Mouse (Mus musculus) mouse trophoblast stem cell (cell line): Measurements from ENCODE around the gene Vps72.
"Not testable (repeated sequence)": the region's sequence is repeated elsewhere in the genome, so short reads cannot be mapped to it uniquely, and the experiment has no call there.

Experiments
- in situ Hi-C, 2 experiments: fragments of 300-500 bp; cut with MseI, MboI; formaldehyde crosslinking; loops; 2 replicates in 1 of 2; 3 replicates in 1 of 2; pipeline ENCODE4 v1.15.1; 2025

Vps72 gene

DNA sequence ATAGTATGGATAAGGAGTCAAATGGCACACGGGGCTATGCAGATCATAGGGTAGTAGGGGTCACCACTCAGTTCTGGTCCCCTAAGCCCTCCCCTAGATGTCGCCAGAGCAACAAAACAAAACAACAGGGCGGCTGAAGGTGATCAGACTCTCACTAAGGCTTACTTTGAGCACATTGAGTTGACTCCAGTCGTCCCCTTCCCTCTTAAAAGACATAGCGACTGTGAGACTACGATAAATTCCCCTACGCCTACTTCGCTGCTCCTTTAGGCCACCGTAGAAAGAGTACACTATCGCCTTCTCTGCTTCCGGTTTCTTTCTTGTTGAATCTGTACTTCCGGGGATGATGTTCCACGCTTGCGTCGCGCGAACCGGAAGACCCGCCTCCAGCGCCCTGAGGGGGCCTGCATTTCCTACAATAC lies 22.9 kb downstream of the Vps72 start, which contains the start of the genes Scnm1 and Lysmd1:
Gene Scnm1 (minus strand): TSS at position 332 of the 422 bp plus-strand sequence.
Gene Lysmd1 (plus strand): TSS at position 409 of the 422 bp plus-strand sequence.
- in situ Hi-C loops = no loop called here

DNA sequence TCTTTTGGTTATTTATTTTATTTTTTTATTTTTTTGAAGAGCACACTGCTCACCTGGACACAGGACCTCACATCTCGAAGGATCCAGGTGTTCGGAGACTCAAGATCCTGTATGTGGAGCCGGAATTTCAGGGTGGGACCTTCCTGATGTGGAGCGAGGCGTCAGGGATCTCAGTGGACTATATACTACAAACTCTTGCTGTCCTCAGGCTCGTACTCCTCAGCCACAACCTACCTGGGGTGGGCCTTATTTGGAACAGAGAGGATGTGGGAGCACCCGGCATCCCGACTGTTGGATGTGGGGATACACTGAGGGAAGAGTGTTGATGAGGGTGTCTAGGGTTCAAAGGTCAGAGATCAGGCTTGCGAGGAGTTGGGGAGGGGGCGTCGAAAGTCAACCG lies 23.3 kb downstream of the Vps72 start:
- in situ Hi-C loops = not testable (repeated sequence)

DNA sequence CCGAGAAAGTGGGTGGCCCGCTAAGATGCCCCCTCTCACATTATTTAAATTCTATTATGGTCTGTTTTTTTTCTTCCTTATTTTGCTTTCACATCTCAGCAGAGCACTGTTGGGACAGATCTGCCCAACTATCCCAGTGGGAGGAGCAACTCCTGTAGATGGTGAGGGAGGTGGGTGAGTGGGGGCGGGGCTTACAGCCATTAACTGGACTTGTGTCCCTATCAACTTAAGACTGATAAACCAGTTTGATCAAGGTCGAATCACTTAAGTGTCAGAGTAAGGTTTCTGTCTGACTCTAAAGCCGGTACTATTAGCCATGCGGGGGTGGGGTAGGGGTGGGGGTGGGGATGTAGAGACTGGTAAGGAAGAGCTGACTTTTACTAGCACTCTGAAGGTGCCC lies 24.2 kb downstream of the Vps72 start:
- in situ Hi-C loops = no loop called here

DNA sequence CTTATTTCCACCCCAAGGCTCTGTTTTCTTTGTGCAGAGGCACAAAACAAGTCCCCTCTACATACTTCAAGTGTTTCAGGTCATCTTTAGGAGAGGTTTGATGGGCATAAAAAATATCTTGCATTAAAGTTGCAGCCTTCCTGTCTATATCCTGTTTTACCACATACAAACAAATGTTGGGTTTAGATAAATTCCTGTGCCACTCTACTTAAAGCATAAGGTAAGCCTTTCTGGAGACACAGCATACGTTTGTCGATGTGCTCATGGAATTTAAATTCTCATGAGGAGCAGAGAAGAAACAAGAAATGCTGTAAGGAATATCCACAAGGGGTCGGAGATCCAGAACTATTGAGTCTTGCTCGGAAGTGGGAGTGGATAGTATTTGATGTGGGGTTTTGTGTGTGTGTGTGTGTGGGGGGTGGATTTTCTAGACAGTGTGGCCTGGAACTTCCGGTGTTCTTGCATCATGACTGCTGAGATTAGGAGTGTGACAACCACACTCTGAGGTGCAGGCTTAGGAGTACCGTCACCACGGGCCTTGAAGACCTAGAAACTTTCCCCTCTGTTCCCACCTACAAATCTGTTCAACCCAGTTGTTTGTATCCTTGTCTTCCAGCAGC lies 24.7 kb downstream of the Vps72 start:
- in situ Hi-C loops = no loop called here

DNA sequence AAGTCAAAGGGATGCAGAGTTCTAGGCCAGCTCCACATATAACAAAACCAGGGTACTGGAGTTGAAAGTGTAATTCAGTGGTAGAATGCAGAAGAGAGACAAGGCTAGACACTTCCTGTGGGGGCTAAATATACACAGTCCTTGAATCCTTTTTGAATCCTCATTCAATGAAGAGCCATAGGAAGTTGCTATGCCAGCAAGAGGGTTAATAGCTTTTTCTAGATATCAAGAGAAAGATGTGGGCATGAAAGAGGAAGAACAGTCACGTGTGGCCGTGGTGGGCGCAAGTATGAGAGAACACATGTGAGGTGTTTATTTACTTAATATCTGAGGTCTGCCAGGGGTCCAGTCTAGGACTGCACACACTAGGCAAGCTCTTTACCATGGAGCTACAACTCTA lies 25.5 kb downstream of the Vps72 start:
- in situ Hi-C loops = no loop called here

DNA sequence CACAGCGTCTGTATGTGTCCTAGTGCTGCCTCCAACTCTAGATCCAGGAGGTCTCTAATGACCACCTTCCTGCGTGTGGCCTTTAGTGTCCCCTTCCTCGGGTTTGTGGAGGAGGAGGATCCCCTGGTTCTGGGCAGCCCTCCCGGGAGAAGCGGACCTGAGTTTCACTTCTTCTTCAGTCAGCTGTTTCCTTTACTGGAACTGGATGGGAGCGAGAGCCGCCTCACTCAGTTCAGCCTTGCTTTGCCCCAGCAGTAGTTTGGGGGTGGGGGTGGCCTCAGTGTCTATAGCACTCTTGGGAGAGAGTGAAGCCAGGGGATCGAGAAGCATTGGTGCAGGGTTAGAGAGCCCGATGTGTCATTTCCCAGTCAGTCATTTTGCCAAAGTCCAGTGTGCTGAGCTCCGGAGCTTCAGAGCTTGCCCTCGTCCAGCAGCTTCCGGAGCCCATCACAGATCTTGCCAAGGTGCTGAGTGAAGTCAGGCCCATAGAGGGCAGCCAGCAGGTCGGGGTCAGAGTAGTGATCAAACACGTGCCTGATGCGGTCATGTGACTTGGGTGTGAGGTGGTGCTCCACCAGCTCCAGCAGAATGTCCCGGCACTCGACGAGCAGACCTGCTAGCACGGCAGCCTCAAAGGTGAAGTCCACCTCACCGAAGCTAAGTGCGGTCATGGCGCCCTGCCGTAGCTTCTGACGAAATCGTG lies 28.9 kb downstream of the Vps72 start:
- in situ Hi-C loops = no loop called here

DNA sequence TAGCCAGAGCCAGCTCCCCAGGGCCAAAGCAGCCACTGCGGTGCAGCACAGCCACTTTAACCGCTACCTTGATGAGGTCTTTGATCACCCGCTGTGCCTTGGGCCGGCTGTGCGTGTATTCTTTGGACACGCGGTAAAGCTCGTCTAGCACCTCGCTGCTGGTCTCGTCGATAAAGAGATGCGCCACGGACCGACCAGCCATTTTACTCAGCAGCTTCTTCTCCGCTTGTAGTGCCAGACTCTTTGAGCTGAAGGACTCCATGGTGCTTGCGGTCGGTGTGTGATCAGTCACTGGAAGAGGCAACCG lies 29.4 kb downstream of the Vps72 start:
- in situ Hi-C loops = no loop called here

DNA sequence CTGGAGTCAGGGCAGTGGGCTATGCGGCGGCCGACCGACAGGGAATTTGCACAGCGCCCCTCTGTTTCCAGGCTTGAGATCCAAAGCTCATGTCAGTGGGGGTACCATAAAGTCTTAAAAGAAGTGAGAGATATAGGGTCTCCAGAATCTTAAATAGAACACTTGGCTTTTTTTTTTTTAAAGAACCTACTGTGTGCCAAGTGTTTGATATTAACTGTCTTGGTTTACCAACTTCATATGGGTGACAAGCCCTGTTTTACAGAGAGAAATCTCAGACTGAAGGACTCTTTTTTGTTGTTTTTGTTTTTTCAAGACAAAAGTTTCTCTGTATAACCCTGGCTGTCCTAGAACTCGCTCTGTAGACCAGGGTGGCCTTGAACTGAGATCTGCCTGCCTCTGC lies 30.0 kb downstream of the Vps72 start:
- in situ Hi-C loops = no loop called here

DNA sequence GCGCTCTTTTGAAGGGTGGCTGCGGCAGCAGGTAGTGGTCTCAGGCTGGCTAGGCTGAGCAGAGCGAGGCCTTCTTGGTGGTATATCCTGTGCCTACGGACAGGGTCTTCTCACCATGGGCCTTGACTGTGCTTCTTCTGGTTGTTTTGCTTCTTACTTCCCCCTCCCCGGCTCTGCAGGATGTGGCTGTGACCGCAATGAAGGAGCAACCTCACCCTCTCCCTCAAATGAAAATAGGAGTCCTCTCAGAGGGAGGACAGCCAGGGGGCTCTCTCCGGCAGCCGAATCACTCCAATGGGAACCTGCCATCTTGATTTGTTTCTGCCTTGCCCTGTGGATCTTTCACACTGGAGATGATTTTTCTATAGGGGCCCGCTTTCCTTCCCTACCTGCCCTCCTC lies 30.7 kb downstream of the Vps72 start:
- in situ Hi-C loops = no loop called here

DNA sequence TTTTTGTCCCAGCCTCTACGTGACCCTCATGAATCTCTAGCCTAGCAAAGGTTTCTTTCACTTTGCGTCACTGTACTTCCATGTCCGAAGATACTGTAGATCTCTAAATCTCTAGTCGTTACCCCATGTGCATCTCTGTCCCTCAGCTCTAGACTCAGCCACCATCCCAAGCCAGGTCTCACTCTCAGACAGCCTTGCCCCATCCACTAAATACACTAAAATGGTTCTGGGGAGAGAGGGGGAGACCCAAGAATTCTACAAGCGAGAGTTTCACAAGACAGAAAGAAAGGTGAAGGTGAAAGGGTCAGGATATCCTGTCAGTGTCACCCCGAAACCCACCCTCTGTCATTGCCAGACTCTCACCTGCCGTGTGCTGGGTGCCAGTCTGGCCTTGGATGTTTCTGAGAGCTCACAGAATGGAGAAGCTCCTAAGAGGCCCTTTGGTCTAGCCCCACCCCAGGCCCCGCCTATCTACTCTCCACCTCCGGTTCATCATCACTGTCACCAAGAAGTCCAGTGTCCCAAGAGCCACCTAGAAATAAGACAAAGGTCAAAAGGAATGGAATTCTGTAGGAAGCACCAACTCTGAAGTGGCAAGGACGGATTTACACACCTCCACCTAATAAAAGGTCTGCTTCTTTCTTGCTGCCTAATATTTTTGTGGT lies 31.3 kb downstream of the Vps72 start, which contains the start of gene Tnfaip8l2:
Gene Tnfaip8l2 (minus strand): TSS at position 409 of the 665 bp plus-strand sequence.
- in situ Hi-C loops = no loop called here

DNA sequence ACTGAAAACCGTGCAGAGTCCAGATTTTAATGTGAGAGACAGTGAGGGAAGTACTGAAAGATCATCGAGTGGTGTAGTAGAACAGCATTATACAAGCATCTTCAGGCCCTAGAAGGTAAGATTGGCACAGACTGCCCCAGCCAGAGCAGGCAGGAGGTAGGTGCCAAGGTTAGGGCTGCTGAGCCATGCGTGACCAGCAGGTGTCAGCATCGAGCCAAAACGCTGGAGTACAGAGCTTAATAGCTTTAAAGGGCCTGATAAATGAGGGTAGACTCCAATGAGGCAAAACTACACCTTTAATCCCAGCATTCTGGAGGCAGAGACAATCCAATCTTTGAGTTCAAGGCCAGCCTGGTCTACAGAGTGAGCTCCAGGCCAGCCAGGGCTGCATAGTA lies 31.8 kb downstream of the Vps72 start:
- in situ Hi-C loops = no loop called here

DNA sequence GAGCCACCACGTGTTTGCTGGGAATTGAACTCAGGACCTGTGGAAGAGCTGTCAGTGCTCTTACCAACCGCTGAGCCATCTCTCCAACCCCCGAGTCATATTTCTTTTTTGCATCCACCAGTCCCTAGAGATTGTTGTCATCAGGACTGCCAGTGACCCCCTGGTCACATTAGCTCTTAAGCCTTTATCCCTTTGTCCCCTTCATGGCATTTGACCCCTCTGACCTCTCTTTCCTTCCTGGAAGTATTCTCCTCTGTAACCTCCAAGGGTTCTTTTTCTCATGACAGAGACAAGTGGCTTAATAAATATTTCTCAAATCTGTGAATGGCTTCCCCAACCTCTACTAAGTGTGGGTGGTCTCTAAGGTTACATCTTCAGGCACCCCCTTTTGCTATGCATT lies 37.1 kb downstream of the Vps72 start:
- in situ Hi-C loops = no loop called here

DNA sequence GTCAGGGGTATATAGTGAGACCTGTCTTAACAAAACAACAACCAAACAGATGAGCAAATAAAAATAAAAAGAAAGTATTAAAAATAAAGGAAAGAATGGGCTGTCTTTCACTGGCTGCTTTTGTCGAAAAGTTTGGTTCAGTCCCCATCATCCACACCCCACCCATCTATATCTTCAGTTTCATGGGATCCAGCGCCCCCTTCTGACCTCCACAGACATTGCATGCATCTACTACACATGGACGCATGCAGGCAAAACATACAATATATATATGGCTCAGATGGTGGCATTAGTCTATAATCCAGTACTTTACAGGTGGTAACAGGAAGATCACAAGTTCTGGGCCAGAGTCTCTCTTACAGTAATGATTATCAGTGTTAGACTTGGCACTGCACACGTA lies 43.1 kb downstream of the Vps72 start:
- in situ Hi-C loops = no loop called here

DNA sequence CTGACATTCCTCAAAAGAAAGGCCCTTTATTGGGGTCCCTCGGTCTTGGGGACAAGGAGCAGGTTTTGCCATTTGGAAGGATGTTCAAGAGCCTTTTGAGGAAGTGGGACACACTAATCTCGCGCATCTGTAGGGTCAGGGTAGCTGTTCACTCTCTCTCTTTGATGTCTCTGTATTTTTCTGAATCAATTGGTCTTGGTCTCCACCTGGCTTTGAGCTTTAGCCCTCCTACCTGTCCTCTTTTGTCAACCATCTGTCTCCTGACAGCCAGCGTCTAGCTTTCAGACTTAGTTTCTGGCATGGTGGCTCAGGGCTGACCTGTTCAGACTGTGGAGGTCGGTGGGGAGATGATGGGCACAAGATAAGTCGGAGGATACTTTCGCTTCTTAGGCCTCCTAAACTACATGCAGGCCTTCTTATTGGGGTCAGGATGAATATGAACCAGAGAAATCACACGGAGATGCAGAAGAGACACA lies 48.7 kb downstream of the Vps72 start:
- in situ Hi-C loops = no loop called here

DNA sequence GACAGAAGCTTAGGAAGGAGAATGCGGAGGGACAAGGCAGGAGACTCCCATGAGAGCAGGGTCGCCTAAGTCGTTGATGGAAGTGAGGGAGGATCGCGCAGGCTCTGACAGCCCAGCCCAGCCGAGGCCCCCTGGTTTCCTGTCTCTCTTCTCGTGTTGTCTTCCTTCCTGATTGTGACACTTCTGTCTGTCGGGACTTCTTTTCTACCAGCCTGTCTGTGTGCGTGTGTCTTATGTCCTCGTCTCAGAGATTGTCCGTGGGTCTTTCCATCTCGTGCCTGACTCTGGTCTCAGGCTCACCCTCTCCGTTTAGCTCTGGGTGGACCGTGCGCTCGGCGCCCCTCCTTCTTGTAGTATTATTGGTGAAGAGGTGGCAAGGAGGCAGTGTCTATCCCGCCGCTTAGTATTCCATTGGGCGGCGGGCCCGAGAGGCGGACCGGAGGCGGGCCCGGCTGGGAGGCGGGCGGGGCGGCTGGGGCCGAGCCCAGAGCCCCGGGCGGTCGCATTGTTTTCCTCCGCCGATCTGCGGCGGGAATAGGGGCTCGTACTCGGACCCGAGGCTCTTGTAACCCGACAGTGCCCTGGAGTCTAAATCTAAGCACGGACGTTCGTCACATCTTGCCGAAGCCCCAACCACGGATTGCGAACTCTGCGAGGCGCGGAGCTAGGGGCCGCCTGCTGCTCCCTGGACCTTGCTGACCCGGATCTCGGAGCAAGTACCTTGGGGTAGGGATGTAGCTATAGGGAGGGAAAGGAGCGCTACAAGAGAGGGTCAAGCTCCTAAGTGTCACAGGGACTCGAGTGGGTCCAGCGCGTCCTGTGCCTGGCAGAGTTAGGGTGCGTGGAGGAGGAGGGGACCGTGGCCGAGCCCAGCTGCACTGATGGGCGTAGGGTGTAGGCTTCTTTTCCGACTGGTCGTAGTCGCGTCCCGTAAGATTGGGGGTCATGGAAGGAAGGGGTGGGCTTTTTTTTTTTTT lies 49.5 kb downstream of the Vps72 start, which contains the start of gene Sema6c:
Gene Sema6c (plus strand): TSS at position 471 of the 977 bp plus-strand sequence.
- in situ Hi-C loops = no loop called here

DNA sequence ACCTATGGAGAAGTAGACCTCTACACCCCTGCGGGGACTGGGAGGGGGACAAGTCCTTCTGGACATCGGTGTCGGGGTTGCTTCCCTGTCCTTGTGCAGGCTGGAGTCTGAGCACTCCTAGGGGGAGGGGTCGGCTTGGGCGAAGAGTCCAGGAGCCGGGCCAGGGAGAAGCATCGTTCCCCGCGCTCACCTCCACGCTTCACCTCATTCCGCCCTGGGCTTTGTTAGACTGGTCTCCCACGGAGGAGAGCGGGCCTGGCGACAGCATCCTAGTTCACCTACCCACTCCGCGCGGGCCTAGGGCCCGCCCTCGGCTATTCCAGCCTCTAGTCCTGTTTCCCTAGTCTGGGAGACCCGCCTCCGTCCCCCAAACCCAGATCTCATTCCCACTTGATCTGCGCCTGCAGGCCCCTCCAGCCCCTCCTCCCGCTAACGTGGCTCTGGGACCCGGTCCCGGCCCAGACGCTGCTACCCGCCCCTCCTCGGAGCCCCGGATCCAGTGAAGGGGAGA lies 50.3 kb downstream of the Vps72 start:
- in situ Hi-C loops = no loop called here

DNA sequence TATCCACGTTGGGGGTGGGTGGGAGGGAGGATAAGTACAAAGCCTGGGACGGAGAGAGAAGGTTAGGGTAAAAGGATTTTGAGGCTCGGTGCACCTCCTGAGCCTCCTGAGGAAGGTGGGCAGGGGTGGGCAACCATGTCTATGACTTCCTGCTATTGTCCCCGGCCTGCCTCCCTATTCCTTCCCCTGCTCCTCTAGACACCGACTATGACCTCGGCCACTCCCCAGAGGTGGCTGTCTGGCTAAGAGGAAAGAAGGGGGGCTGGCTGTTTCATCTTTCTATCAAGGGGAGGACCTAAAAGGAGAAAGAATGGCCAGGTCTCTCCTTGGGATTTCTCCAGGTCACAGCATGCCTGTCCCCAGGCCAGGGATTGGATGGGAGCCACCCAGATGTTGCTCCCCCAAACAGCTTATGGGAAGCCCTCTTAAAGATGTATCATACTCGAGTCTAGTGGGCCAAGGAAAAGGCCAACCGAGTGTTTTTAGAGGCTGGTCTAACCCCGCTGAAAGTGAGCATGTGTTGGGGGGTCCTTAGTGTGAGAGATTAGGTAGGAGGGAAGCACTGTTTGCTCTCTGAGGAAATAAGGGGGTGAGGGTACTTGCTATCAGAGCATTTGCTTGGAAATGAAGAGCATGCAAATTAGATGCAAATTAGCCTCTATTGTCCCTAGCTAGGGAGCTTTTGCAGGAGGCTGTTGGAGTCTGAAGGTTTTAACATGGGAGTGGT lies 51.0 kb downstream of the Vps72 start:
- in situ Hi-C loops = no loop called here

DNA sequence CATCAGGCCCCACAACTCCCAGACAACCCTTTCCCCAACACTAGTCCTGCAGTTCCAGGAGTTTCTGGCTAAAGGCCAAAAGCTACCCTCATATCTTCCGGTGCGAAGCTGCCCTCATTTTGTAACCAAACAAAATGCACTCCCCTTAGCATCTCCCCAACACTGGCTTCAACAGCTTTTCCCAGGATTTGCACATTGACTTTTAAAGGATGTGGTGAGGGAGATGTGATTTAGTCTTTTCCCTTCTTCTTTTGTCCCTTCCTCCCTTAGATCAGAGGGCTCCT lies 51.5 kb downstream of the Vps72 start:
- in situ Hi-C loops = no loop called here

DNA sequence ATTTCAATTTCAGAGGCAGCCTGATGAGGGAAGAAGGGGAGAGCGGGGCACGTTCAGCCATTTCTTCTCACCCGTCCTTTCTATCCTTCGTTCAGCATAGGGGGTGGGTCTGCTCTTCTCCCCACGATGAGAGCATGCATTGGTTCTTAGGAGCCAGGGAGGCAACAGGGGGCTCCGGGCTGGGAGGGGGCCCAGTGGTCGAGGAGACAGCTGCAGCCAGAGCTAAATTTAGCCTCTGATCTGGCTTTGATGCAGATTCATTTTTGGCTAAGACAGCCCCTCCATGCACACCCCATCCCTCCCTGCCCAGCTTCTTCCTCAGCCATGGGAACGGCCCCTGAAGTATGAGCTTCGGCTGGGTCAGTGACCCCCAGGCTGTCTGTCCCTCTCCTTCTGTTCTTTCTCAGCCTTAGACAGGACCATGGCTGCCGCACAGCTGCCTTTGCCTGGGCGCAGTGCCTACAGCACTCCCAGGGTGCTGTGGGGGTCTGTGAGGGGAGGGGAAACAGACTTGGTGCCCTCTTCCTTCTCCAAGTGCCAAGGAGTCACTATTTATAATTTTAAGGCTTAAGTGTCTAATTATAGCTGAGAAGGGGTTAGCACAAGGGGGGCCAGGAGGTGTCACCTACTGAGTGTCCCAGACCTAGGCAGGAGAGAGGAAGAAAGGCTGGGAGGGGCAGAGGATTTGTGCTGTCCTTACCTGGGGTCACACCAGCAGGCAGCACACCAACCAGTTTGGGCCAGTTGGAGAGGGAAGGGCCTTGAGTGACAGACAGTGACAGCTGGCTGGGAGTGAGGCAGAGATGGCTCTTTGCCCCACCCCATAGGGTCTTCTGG lies 52.8 kb downstream of the Vps72 start:
- in situ Hi-C loops = no loop called here

DNA sequence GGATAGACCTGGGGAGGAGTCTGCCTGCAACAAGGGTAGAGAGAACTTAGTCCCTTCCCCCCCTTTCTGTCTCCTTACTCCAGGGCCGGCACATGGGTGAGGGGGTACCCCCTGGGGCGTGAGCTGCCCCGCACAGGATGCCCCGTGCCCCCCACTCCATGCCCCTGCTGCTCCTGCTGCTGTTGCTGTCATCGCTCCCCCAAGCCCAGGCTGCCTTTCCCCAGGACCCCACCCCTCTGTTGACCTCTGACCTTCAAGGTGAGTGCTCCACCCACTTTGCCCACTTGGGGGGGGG lies 53.4 kb downstream of the Vps72 start:
- in situ Hi-C loops = no loop called here
